Mouse (Mus musculus): ENCODE data around the gene Trove2.

GRCm38 (mm10) chr1:143773909-143774308 lies 3.0 kb downstream of the Trove2 start:
- no peak for TF ChIP-seq CTCF (IDR thresholded peaks at IDR 0.05; ENCODE audit: extremely low read depth, insufficient read depth, low read length)
- no peak for TF ChIP-seq POLR2A (IDR thresholded peaks at IDR 0.05; ENCODE audit: extremely low read depth, insufficient read depth, low read length)

Data from cortical plate, adult 2 months (tissue).